Mouse (Mus musculus): Measurements from ENCODE around the gene Gabrb2. TPM values are rescaled to one million over a fixed set of nuclear protein-coding genes. Genes with fewer than 3 reads are reported as not detected.

Gene Gabrb2
- total and polyA plus RNA-seq, 3 experiments, result not detected

- Histone ChIP-seq H3K4me1 (ENCODE audit: control insufficient read depth in 1 of 2, insufficient read depth in 2 of 2, low read length in 2 of 2) (no peaks in the 10 kb centered on the region), H3K9ac (ENCODE audit: control insufficient read depth, low read depth, low read length, poor library complexity, severe bottlenecking) (no peak overlapping the region), H3K36me3 (ENCODE audit: control insufficient read depth in 1 of 2, insufficient read depth in 2 of 2, low read length in 2 of 2) (no peaks in the 10 kb centered on the region), H3K79me2 (ENCODE audit: control insufficient read depth, insufficient read depth, low read length, poor library complexity) (no peaks in the 10 kb centered on the region), H3K9me3 (replicated peaks; ENCODE audit: insufficient read depth, low read length) (no peaks in the 10 kb centered on the region), H3K27ac (ENCODE audit: control insufficient read depth, low read depth, low read length) (no peak overlapping the region), H3K27me3 (ENCODE audit: control insufficient read depth in 1 of 2, insufficient read depth in 2 of 2, low read length in 2 of 2) (no peaks in the 10 kb centered on the region), H3K4me3 (ENCODE audit: control insufficient read depth in 1 of 2, insufficient read depth in 1 of 2, low read depth in 2 of 2, low read length in 2 of 2) (no peak overlapping the region)
- TF ChIP-seq TCF12 (IDR thresholded peaks at IDR 0.05; ENCODE audit: low read depth, low read length) (no peak), POLR2A (IDR thresholded peaks at IDR 0.05; ENCODE audit: control insufficient read depth in 1 of 2, insufficient read depth in 1 of 2, low read depth in 1 of 2, low read length in 2 of 2, poor library complexity in 1 of 2) (no peak), ZMIZ1 (IDR thresholded peaks at IDR 0.05; ENCODE audit: low read depth, low read length) (no peak), ELF1 (IDR thresholded peaks at IDR 0.05; ENCODE audit: low read depth, low read length) (no peak), POLR2AphosphoS5 (IDR thresholded peaks at IDR 0.05; ENCODE audit: borderline replicate concordance, low read depth, low read length) (no peak), USF1 (IDR thresholded peaks at IDR 0.05; ENCODE audit: low read depth, low read length) (no peak), MYC (IDR thresholded peaks at IDR 0.05; ENCODE audit: low read depth, low read length) (no peak), EP300 (IDR thresholded peaks at IDR 0.05; ENCODE audit: low read depth in 1 of 2, low read length in 2 of 2) (no peak), RCOR1 (IDR thresholded peaks at IDR 0.05; ENCODE audit: low read depth, low read length) (no peak), NRF1 (IDR thresholded peaks at IDR 0.05; ENCODE audit: insufficient read depth, low read depth, low read length, poor library complexity, severe bottlenecking) (no peak), GATA1 (IDR thresholded peaks at IDR 0.05; ENCODE audit: low read depth, low read length) (no peak), BHLHE40 (IDR thresholded peaks at IDR 0.05; ENCODE audit: borderline replicate concordance, low read depth, low read length) (no peak), ETS1 (IDR thresholded peaks at IDR 0.05; ENCODE audit: low read depth, low read length) (no peak), TBP (IDR thresholded peaks at IDR 0.05; ENCODE audit: low read depth, low read length) (no peak), MXI1 (IDR thresholded peaks at IDR 0.05; ENCODE audit: low read depth, low read length) (no peak), MYB (IDR thresholded peaks at IDR 0.05; ENCODE audit: low read depth, low read length) (no peak), NELFE (IDR thresholded peaks at IDR 0.05; ENCODE audit: low read depth, low read length) (no peak), CHD1 (IDR thresholded peaks at IDR 0.05; ENCODE audit: low read depth, low read length) (no peak)
- DNase-seq (ENCODE audit: low read depth, low spot score), result no peak
These were observed 115.7 kb downstream of the Gabrb2 start for GRCm38 (mm10) chr11:42535286-42535685.

GRCm38 (mm10) chr11:42535861-42536260 is 116.3 kb downstream of the Gabrb2 start:
- Histone ChIP-seq H3K79me2 (ENCODE audit: control insufficient read depth, insufficient read depth, low read length, poor library complexity) (no peaks in the 10 kb centered on the region), H3K9me3 (replicated peaks; ENCODE audit: insufficient read depth, low read length) (no peaks in the 10 kb centered on the region), H3K27ac (ENCODE audit: control insufficient read depth, low read depth, low read length) (no peak overlapping the region), H3K27me3 (ENCODE audit: control insufficient read depth in 1 of 2, insufficient read depth in 2 of 2, low read length in 2 of 2) (no peaks in the 10 kb centered on the region), H3K9ac (ENCODE audit: control insufficient read depth, low read depth, low read length, poor library complexity, severe bottlenecking) (no peak overlapping the region), H3K4me1 (ENCODE audit: control insufficient read depth in 1 of 2, insufficient read depth in 2 of 2, low read length in 2 of 2) (no peaks in the 10 kb centered on the region), H3K36me3 (ENCODE audit: control insufficient read depth in 1 of 2, insufficient read depth in 2 of 2, low read length in 2 of 2) (no peaks in the 10 kb centered on the region), H3K4me3 (ENCODE audit: control insufficient read depth in 1 of 2, insufficient read depth in 1 of 2, low read depth in 2 of 2, low read length in 2 of 2) (no peak overlapping the region)
- TF ChIP-seq RAD21 (IDR thresholded peaks at IDR 0.05; ENCODE audit: low read depth, low read length) (no peak), RCOR1 (IDR thresholded peaks at IDR 0.05; ENCODE audit: low read depth, low read length) (no peak), ZC3H11A (IDR thresholded peaks at IDR 0.05; ENCODE audit: low read depth, low read length) (no peak), ETS1 (IDR thresholded peaks at IDR 0.05; ENCODE audit: low read depth, low read length) (no peak), CHD1 (IDR thresholded peaks at IDR 0.05; ENCODE audit: low read depth, low read length) (no peak), MAX (IDR thresholded peaks at IDR 0.05; ENCODE audit: low read length) (no peak), TAL1 (IDR thresholded peaks at IDR 0.05; ENCODE audit: low read length) (no peak), MXI1 (IDR thresholded peaks at IDR 0.05; ENCODE audit: low read depth, low read length) (no peak), EP300 (IDR thresholded peaks at IDR 0.05; ENCODE audit: low read depth in 1 of 2, low read length in 2 of 2) (no peak), TBP (IDR thresholded peaks at IDR 0.05; ENCODE audit: low read depth, low read length) (no peak)
- DNase-seq (ENCODE audit: low read depth, low spot score), result no peak

All from MEL (cell line).